Mouse (Mus musculus): Measurements from ENCODE around the gene Farp1. TPM values are rescaled to one million over a fixed set of nuclear protein-coding genes. Genes with fewer than 3 reads are reported as not detected.

Farp1 gene
- total RNA-seq, 1 experiment from 2014 or later: 21.1 TPM

- no peak for DNase-seq
Observed at GRCm38 (mm10) chr14:121054062-121054461, 19.1 kb downstream of the Farp1 start.

DNA sequence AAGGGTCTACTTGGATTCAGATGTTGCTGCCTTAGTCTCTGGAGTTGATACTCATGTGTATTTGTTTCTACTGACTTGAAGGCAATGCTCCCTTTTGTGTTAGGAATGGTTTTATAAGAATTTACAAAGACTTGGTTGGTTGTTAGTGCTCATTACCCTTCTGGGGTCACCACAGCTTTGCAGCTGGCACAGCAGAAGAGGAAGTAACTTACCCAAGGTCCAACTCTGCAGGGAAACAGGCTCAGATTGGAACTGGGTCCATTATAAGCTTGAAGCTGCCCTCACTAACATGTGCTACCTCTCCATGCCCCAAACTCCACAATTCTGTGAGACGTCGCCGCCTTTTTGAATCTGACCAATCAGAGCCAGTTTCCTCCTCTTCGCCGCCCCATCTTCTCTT lies 22.8 kb downstream of the Farp1 start:
- no peak for DNase-seq

- no peak for DNase-seq
Observed at GRCm38 (mm10) chr14:121058481-121058880, 23.5 kb downstream of the Farp1 start.

GRCm38 (mm10) chr14:121059266-121059665 lies 24.3 kb downstream of the Farp1 start:
- DNase-seq: peak; percentile 80

GRCm38 (mm10) chr14:121060484-121060883 lies 25.5 kb downstream of the Farp1 start:
- no peak for DNase-seq

- DNase-seq: peak; percentile 27
Observed at GRCm38 (mm10) chr14:121061686-121062085, 26.7 kb downstream of the Farp1 start.

- DNase-seq: peak; percentile 53
Observed at GRCm38 (mm10) chr14:121062238-121063082, 27.5 kb downstream of the Farp1 start.

DNA sequence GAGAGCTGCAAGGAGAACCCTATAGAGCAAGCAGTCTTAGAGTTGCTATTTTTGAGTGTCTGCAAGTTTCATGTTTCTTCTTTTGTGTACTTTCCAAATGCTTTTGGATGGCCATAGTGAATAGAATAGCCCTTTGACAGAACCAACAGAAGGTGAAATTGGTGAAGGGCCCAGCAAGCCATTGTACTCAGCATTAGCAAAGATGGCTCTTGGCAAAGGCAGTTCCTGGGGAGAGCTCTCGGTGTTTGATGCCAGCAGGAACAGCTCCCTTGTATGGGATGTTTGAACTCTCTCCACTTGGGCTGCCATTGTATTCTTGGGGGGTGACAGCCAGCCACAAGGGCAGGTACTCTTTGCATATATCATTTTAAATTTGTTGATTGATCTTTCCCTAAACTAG lies 29.7 kb downstream of the Farp1 start:
- DNase-seq: no peak

DNA sequence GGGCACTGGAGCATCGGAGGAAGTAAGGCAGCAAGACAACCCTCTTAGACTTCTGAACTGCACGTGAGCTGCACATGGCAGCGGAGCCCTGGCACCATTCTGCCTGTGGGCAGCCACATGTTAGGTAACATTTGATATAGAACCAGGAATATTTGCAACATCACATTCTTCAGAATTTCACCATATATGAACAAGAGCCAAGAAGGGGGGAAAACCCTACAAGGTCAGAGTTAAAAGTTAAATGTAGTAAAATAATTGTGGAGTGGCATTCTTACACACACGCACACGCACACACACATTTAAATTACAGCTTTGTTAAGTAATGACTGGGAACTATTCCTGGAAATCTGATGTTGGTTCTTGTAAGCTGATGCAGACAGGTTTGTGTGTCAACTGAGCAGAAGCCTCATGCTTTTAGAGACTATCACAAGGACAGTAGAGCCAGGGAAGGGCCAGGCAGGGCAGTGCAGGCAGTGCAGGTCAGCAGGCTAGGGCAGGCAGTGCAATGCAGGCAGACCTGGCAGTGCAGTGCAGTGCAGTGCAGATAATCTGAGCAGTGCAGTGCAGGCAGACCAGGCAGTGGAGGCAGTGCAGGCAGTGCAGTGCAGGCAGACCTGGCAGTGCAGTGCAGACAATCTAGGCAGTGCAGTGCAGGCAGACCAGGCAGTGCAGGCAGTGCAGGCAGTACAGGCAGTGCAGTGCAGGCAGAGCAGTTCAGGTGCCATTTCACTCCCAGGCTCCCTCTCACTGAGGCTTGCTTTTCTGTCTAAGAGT lies 38.3 kb downstream of the Farp1 start:
- peak; percentile 60 for DNase-seq

GRCm38 (mm10) chr14:121074197-121074734 lies 39.3 kb downstream of the Farp1 start:
- DNase-seq: no peak

- no peak for DNase-seq
Observed at GRCm38 (mm10) chr14:121080739-121081138, 45.7 kb downstream of the Farp1 start.

DNA sequence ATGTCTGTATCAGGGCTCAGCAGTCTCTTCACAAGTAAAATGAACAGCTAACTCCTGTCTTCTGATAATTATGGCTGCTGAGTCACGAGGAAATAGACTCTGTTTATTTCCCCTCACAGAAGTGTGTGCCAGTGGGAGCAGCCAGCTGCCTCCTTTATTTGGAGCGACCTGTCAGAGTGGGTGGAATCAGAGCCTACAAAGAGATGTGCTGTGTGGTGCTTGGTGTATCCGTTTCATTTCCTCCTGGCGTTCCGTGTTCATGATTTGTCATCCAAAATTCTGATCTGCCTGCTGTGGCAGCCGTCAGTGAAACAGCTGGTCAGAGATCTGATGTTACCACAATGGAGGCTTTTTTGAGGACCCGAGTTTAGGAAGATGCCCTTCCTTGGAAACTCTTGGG lies 47.3 kb downstream of the Farp1 start:
- DNase-seq: no peak

- DNase-seq: no peak
Observed at GRCm38 (mm10) chr14:121082793-121083192, 47.8 kb downstream of the Farp1 start.

DNA sequence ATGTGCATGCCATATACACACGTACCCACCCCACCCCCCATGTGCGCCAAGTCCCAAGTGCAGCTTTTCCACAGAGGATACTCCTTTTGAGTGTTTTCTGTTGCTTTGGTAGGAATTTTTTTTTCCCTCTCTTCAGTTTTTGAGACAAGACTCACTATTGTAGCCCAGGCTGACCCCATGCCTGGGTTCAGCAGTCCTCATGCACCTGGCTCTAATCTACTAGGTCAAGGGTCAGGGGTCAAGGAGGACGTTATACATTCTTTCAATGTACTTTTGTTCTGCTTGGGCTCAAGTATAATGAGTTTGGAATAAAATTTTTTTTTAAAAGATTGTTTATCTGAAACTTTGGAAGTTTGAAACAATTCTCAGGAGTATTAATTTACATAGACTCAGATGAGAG lies 48.4 kb downstream of the Farp1 start:
- DNase-seq: no peak

GRCm38 (mm10) chr14:121092517-121092916 lies 57.5 kb downstream of the Farp1 start:
- no peak for DNase-seq

DNA sequence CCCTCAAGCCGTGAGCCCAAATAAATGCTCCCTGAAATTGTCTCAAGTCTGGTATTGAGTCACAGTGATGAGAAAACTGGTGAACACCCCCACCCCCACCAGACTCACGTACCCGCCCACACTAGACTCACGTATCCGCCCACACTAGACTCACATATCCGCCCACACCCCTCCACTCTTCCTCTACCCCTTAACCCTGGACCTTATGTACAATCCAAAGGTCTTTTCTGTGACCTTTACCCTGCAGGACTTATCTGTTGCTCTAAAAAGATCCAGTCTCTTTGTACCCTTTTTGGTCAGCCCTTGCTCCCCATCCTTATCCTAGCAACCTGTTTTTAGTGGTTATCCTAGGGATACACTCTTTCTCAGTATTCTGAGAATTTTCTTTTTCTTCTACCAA lies 58.9 kb downstream of the Farp1 start:
- DNase-seq: no peak

DNA sequence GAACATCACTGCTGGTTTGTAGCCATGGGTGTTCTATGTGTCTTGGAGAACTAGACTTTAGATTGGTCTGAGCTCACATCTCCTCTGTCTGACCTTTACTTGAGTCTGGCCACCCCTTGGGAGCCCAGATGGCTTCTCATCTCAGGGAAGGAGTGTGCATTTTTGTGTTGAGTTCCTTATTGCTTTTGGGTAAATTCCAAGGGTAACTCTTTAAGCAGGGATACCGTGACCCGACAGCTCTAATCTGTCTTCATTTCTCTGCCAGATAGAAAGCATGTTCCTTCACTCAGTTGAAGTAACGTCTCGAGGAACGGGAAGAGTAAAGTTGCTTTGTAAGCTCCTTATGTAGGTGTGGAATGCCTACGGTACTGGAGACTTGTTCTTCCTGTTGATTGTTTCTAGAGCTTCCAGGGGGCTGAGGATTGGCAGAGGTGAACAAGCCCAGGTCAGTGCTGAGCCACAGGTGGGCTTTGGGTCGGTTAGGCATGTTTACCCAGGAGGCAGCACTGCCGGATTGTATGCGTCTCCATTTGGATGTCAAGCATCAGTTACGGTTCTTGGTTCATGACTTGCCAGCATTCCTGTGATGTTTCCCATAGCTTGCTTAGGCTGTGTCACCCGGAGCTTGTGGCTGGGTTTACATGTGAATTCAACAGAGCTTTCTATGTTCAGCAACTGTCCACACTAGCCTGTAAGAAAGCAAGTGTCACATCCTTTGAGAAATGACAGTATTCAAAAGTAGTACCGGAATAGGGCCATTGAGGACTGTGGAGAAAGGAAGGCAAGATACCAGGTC lies 62.8 kb downstream of the Farp1 start:
- DNase-seq: no peak

DNA sequence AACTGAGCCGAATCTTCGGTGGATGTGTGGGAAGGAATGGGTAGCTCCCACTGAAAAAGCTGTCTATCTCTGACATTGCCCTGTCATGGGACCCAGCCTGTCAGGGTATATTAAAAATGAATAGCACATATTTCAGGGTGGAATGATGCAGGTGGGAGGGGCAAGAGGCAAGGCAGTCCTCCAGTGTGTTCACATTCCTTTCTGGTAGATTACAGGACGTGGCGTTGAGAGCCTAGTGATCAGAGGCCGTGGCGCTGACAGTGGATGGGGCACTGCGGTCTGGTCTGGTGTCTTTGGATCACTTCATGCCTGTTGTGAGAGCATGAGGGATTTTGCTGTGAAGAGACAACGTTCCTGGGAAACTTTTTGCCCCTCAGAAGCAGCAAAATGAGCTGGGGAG lies 64.1 kb downstream of the Farp1 start:
- DNase-seq: no peak

DNA sequence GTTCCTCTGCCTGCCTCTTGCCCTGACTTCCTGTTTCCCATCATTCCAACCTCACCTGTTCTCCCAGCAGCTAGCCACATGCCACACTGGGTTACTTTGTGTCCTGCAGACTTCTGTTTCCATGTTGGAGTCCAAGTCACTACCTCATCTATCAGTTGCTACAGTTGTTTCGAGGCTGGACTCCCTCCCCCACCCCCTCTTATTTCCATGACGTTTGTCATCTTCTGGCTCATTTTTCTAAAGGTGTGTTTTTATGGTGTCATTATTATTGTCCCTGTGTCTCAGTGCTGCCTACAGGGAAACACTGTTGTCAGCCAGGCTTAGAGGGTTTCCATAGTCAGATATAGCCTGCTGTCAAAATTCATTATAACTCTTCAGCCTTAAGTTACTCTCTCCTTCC lies 64.9 kb downstream of the Farp1 start:
- no peak for DNase-seq

DNA sequence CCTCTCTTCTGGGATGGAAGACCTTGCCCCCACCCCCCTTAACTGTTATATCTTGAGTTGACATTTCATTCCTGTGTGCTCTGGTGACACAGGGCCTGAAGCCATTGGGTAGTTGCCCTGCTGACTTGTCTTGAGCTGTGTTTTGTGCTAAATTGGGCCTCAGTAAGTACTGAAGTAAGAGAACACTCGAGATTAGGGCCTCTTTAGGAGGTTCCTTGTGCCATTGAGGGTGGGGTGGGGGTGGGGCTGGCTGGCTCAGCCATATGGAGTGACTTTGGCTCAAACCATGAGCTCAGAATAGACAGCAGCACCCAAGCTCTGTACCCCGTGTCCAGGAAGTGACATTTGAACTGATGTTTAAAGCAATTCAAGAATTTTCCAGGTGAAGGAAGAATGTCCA lies 65.8 kb downstream of the Farp1 start:
- no peak for DNase-seq

- DNase-seq: no peak
Observed at GRCm38 (mm10) chr14:121101531-121101930, 66.5 kb downstream of the Farp1 start.

- DNase-seq: no peak
Observed at GRCm38 (mm10) chr14:121102599-121102998, 67.6 kb downstream of the Farp1 start.

All from adrenal gland, postnatal 14 days (tissue).